Mouse (Mus musculus) urinary bladder, postnatal 36 days (tissue): ENCODE measurements around the gene Hoxd9.

Source experiments
- DNase-seq, 2 experiments: peaks; one replicate each; pipeline ENCODE4 v3.0.0; 2022; ENCODE audit warnings: low spot score in 2 of 2, mixed read lengths in 1 of 2

The Hoxd9 gene

GRCm38 (mm10) chr2:74748436-74748995, 51.0 kb downstream of the Hoxd9 start:
- no peak for DNase-seq

- no peak for DNase-seq
Measured at GRCm38 (mm10) chr2:74749337-74750121, 52.0 kb downstream of the Hoxd9 start.
